Mouse (Mus musculus): ENCODE measurements around the gene Olfr23. TPM values are rescaled to one million over a fixed set of nuclear protein-coding genes. Genes with fewer than 3 reads are reported as not detected.
"Not testable (repeated sequence)": the region's sequence is repeated elsewhere in the genome, so short reads cannot be mapped to it uniquely, and the experiment has no call there.

Gene Olfr23
- polyA plus RNA-seq (2017; shearing (Covaris generic)) = not detected

DNA sequence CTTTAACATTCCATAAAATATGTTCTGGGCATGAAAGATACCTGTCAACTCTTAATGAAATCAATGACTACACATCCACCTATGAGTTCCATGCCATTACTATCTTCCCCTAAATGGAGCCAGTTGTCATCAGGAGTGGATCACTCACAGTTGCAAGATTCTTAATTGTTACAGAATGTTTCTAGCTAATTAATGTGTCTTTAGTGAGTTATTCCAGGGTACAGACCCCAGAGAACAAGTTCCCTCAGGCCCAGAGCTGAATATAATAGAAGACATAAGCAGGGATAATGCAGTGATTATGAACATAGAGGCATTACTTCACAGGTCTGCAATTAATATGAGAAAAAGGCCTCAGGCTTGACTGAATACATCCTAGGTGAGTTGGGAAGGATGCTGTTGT, at the start of gene Olfr23:
Gene Olfr23 (plus strand): TSS at position 301 of the 400 bp plus-strand sequence.
- ATAC-seq = no peak

DNA sequence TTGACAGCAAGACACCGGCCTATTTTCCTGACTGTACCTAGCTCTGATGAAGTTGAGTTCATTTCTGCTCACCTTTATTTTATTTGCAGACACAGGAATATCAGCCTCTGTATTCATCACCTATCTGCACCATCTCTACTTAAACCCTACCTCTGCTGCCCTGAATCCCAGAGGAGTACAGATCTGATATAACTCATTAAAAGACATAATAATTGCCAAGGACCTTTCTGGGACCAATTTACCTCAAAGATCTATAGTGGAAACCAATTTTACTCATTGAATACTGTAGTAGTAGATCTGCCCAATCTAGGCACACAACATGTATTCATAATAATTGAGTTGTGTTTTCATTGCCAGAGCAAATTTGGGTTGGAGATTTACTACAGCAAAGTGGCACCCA, 45.8 kb upstream of the Olfr23 start, which contains the start of gene Olfr394:
Gene Olfr394 (minus strand): TSS at position 101 of the 400 bp plus-strand sequence.
- ATAC-seq = no peak

DNA sequence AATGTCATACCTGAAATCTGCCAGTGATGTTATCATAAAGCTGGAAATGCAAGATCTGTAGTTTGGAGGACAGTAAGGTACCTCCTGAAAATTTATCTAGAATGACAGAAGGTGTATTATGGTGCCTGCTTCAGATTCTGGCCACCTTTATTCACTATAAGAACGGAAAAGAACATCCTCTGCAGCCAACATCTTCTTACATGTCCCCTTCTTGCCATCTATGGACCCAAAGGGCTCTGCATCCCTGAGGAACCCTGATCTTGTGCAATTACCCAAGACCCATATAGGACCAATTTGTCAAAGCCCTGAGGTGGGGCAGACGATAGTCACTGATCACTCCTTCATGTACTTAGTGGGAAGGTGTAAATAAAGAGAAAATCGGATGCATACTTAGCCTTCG, 27.3 kb upstream of the Olfr23 start, which contains the start of gene Olfr395:
Gene Olfr395 (minus strand): TSS at position 101 of the 400 bp plus-strand sequence.
- not testable (repeated sequence) for ATAC-seq

DNA sequence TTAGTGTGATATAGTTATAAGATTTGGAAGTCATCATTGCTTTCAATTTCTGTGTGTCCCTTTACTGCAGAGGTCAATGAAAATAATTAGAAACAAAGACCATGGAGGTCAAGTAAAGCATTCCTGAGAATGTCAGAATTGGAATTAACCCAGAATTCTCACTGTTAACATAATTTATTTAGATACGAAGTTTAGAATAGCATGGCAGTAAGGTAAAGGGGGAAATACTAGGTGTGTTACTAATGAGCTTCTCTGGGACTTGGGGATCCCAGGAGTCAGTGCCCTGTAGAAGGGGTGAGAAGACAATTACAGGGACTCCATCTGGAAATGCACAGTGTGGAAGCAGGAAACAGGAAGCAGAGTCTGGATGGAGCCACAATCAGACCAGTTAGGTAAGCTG, 24.0 kb downstream of the Olfr23 start, which contains the start of gene Olfr397:
Gene Olfr397 (plus strand): TSS at position 301 of the 400 bp plus-strand sequence.
- ATAC-seq = no peak

DNA sequence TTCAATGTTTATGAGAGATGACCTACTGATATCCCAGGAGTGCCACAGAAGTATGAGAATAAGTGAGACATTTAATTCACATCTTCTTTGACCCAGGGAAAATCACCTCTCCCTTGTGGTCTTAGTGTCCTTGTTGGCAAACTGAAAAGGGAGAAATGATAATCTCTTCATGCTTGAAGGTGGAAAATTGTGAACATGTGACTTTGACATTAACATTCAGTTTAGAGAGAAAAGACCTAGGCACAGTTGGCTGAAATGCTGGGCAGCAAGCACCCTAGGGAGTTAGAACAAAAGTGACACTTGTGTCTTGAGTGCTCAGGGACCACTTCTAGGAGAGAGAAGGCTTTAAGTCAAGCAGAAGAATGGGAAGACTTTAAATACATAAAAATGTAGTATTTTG, 53.8 kb downstream of the Olfr23 start, which contains the start of gene Olfr398:
Gene Olfr398 (minus strand): TSS at position 101 of the 400 bp plus-strand sequence.
- no peak for ATAC-seq

Other genes starting within 250 kb of the Olfr23 start
- not detected for gene Zfp735, start 247.9 kb upstream of the Olfr23 start, polyA plus RNA-seq (2017; shearing (Covaris generic))
- gene Olfr389, start 156.0 kb upstream of the Olfr23 start, polyA plus RNA-seq (2017; shearing (Covaris generic)) = not detected
- gene Olfr390, start 153.7 kb upstream of the Olfr23 start, polyA plus RNA-seq (2017; shearing (Covaris generic)) = not detected
- not detected for gene Olfr391-ps, start 133.6 kb upstream of the Olfr23 start, polyA plus RNA-seq (2017; shearing (Covaris generic))
- under 1 TPM in 1 of 2 experiments, not detected in 1; 0.08 TPM for gene Olfr392, start 119.6 kb upstream of the Olfr23 start, polyA plus RNA-seq (2017; shearing (Covaris generic))
- not detected for gene Olfr393, start 85.2 kb upstream of the Olfr23 start, polyA plus RNA-seq (2017; shearing (Covaris generic))
- gene Olfr394, start 45.9 kb upstream of the Olfr23 start, polyA plus RNA-seq (2017; shearing (Covaris generic)) = not detected
- gene Olfr395, start 27.4 kb upstream of the Olfr23 start, polyA plus RNA-seq (2017; shearing (Covaris generic)) = not detected
- not detected for gene Olfr397, start 24.1 kb downstream of the Olfr23 start, polyA plus RNA-seq (2017; shearing (Covaris generic))
- gene Olfr398, start 53.7 kb downstream of the Olfr23 start, polyA plus RNA-seq (2017; shearing (Covaris generic)) = under 1 TPM in 1 of 2 experiments, not detected in 1; 0.26 TPM
- not detected for gene Olfr139, start 119.9 kb downstream of the Olfr23 start, polyA plus RNA-seq (2017; shearing (Covaris generic))
- gene Olfr399, start 119.9 kb downstream of the Olfr23 start, polyA plus RNA-seq (2017; shearing (Covaris generic)) = not detected
- not detected for gene Zfp616, start 133.3 kb downstream of the Olfr23 start, polyA plus RNA-seq (2017; shearing (Covaris generic))
- gene Olfr401, start 177.0 kb downstream of the Olfr23 start, polyA plus RNA-seq (2017; shearing (Covaris generic)) = not detected
- not detected for gene Olfr402, start 216.9 kb downstream of the Olfr23 start, polyA plus RNA-seq (2017; shearing (Covaris generic))
- not detected for gene Olfr403, start 249.6 kb downstream of the Olfr23 start, polyA plus RNA-seq (2017; shearing (Covaris generic))

Measured in CD4-positive, CD25-positive, alpha-beta regulatory T cell, adult 4 months (primary cell).